Mouse (Mus musculus) forebrain, embryonic 16.5 days (tissue): ENCODE results near the gene Cdx2. TPM values are rescaled to one million over a fixed set of nuclear protein-coding genes. Genes with fewer than 3 reads are reported as not detected.
A peak's percentile ranks its signal among the peaks of the same experiment; 100 is the strongest.

Experiments
- ATAC-seq: fragments of 200-750 bp; cut with Nextera tagmentation; 2 replicates; pipeline ENCODE4 v1.8.0; 2017; ENCODE audit warnings: mild to moderate bottlenecking, moderate library complexity
- H3K27ac ChIP-seq: fragments of 300-500 bp; sonication (generic); 2 replicates; pipeline ENCODE4 v1.5.1; 2014; ENCODE audit warnings: low read length, control low read depth
- H3K27me3 ChIP-seq: fragments of 300-500 bp; sonication (generic); replicated peaks from 2 replicates; pipeline ENCODE4 v1.6.1; 2014; ENCODE audit warnings: low read length; ENCODE audit not compliant: control insufficient read depth, insufficient read depth
- H3K36me3 ChIP-seq: fragments of 300-500 bp; sonication (generic); 2 replicates; pipeline ENCODE4 v1.6.1; 2014; ENCODE audit not compliant: control insufficient read depth, insufficient read depth
- H3K4me1 ChIP-seq: fragments of 300-500 bp; sonication (generic); replicated peaks from 2 replicates; pipeline ENCODE4 v1.6.1; 2014; ENCODE audit warnings: low read length; ENCODE audit not compliant: control insufficient read depth, insufficient read depth
- H3K4me2 ChIP-seq: fragments of 300-500 bp; sonication (generic); 2 replicates; pipeline ENCODE4 v1.6.1; 2014; ENCODE audit warnings: mild to moderate bottlenecking, low read length, control low read depth
- H3K4me3 ChIP-seq: fragments of 300-500 bp; sonication (generic); replicated peaks from 2 replicates; pipeline ENCODE4 v1.5.1; 2014; ENCODE audit warnings: mild to moderate bottlenecking, low read length, control low read depth
- H3K9ac ChIP-seq: fragments of 300-500 bp; sonication (generic); replicated peaks from 2 replicates; pipeline ENCODE4 v1.6.1; 2014; ENCODE audit warnings: low read depth, low read length, control low read depth
- H3K9me3 ChIP-seq: fragments of 300-500 bp; sonication (generic); 2 replicates; pipeline ENCODE4 v1.6.1; 2016; ENCODE audit warnings: low read length; ENCODE audit not compliant: control insufficient read depth
- WGBS: fragments of 180-500 bp; shearing (Covaris S2); extraction: QIAGEN DNeasy Blood & Tissue Kit; methylation state at CpG from one replicate; pipeline ENCODE4 v1.1.7; 2014; 5-methylcytosine and 5-hydroxymethylcytosine counted together
- polyA plus RNA-seq: library from polyadenylated mRNA; unstranded; fragments of >200 nt; fragmentation: Nextera tagmentation; extraction: Ambion mirVana; gene quantifications from 2 replicates; pipeline ENCODE4 v1.2.1, GENCODE M21; 2015

Cdx2 gene
- polyA plus RNA-seq, 1 experiment from 2014 or later: not detected

DNA sequence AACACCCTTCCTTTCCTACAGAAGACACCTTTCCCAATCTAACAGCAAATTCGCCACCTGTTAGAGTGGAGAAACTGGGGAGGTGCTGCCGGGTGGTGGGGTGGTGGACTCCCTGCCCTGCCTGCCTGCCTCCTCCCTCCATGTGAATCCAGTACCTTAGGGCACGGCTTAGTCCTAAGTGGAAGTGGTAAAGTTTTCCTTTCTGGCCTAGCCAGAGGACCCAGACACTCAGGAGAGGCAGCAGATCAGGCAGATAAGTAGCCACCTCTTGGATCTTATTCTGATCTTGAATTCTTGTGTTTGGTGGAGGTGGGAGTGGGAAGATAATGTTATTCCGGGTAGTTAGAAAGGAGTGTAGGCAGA lies 7.1 kb downstream of the Cdx2 start:
- no peak for ATAC-seq
- H3K4me2 ChIP-seq: no peak overlapping the region

GRCm38 (mm10) chr5:147299255-147300000 lies 7.6 kb downstream of the Cdx2 start:
- Histone ChIP-seq H3K9me3 (no peaks in the 10 kb centered on the region), H3K4me3 (no peak overlapping the region), H3K36me3 (no peaks in the 10 kb centered on the region), H3K4me2 (no peak overlapping the region), H3K27ac (no peak overlapping the region), H3K4me1 (0 out of 2 replicates have a peak, but pooled peaks cover 3% of the 10 kb centered on the region), H3K27me3 (peaks cover 87% of the 10 kb centered on the region), H3K9ac (no peak overlapping the region)
- ATAC-seq: peak; percentile 49
- WGBS: under 1% methylated on average over 41 of the region's 41 CpGs

More for the DNA sequence above, 7.1 kb downstream of the Cdx2 start:
- Histone ChIP-seq H3K4me1 (0 out of 2 replicates have a peak, but pooled peaks cover 3% of the 10 kb centered on the region), H3K4me3 (no peak overlapping the region), H3K9ac (no peak overlapping the region), H3K27me3 (peaks cover 87% of the 10 kb centered on the region), H3K36me3 (no peaks in the 10 kb centered on the region), H3K27ac (no peak overlapping the region), H3K9me3 (no peaks in the 10 kb centered on the region)
- WGBS: 2% methylated on average over 4 of the region's 4 CpGs

DNA sequence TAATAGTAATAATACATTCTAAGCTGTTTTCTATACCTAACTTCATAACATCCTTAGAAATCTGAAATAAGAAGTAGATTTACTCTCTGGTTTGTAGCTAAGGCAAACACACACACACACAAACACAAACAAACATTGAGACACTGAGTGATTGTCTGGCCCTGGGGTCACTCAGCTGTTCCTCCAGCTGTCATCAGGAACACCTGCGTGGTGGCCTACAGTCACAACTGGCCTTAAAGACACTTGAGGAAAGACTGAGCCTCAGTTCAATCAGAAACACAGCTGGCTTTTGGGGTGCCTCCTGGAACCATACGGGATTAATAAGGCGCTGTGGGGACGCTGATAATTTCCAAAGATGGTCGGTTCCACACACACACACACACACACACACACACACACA lies 9.8 kb downstream of the Cdx2 start:
- H3K9ac ChIP-seq: no peak overlapping the region
- 64% methylated on average over 5 of the region's 5 CpGs for WGBS
- H3K9me3 ChIP-seq: no peaks in the 10 kb centered on the region
- no peak for ATAC-seq
- no peak overlapping the region for H3K27ac ChIP-seq
- H3K4me1 ChIP-seq: no peaks in the 10 kb centered on the region
- H3K27me3 ChIP-seq: peaks cover 86% of the 10 kb centered on the region
- H3K4me2 ChIP-seq: no peak overlapping the region
- H3K36me3 ChIP-seq: no peaks in the 10 kb centered on the region
- no peak overlapping the region for H3K4me3 ChIP-seq

DNA sequence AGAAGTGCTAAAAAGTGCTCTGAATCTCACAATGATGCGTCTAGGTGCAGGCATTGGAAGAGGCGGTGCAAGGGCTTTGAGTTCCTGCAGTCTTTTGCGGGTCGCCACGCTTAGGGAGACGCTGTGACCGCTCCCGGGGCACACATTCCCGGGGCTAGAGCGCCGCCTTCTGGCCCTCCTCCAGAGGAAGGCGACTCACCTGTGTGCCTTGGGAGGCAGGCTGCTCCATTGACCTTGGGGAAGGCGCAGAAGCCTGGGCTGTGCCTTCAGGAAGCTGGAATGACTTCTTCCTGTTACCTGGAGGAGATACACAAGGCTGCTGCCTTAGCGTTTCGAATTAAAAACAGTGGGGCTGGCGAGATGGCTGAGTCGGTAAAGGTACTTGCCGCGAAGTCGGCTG lies 12.9 kb downstream of the Cdx2 start:
- no peaks in the 10 kb centered on the region for H3K36me3 ChIP-seq
- H3K4me2 ChIP-seq: no peak overlapping the region
- H3K27me3 ChIP-seq: peaks cover 77% of the 10 kb centered on the region
- ATAC-seq: no peak
- WGBS: 9% methylated on average over 20 of the region's 20 CpGs
- no peak overlapping the region for H3K9ac ChIP-seq
- H3K4me1 ChIP-seq: no peaks in the 10 kb centered on the region
- no peaks in the 10 kb centered on the region for H3K9me3 ChIP-seq
- no peak overlapping the region for H3K4me3 ChIP-seq
- no peak overlapping the region for H3K27ac ChIP-seq

DNA sequence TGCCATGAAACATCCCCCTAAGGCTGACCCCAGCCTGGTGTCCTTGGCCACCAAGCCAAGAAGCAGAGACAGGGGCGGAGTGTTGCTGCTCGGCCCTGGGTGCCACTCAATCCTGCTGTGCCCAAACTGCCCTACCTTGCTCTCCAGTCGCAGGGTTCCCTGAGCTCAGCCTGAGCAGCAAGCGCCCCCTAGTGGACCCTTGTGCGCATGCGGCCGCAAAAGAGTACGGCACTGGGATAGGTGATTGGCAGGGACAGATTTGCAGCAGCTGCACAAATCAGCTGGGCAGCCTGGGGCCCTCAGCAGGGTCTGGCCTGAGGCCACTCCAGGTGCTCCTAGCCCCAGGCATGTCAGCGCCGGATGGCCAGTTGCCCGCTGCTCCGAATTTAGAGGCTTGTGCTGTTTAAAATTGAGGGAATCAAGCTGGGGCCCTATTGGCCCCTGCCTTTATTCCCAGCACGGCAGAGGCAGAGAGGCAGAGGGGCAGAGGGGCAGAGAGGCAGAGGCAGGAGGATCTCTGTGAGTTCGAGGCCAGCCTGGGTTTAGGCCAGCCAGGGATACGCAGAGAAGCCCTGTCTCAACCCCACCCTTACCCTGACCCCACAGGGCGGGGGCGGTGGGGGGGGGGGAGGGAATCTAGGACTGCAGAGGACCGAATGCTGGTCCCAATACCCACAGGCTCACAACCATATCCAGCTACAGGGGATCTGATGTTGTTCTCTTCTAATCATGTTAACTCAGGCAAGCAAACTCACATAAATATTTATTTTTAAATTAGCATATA lies 13.8 kb downstream of the Cdx2 start:
- peak; percentile 33; the same call in 1 of the 2 replicates for ATAC-seq
- no peaks in the 10 kb centered on the region for H3K9me3 ChIP-seq
- no peaks in the 10 kb centered on the region for H3K4me1 ChIP-seq
- no peaks in the 10 kb centered on the region for H3K36me3 ChIP-seq
- no peak overlapping the region for H3K9ac ChIP-seq
- H3K4me3 ChIP-seq: no peak overlapping the region
- no peak overlapping the region for H3K27ac ChIP-seq
- no peak overlapping the region for H3K4me2 ChIP-seq
- WGBS: 22% methylated on average over 18 of the region's 18 CpGs
- peaks cover 70% of the 10 kb centered on the region for H3K27me3 ChIP-seq

DNA sequence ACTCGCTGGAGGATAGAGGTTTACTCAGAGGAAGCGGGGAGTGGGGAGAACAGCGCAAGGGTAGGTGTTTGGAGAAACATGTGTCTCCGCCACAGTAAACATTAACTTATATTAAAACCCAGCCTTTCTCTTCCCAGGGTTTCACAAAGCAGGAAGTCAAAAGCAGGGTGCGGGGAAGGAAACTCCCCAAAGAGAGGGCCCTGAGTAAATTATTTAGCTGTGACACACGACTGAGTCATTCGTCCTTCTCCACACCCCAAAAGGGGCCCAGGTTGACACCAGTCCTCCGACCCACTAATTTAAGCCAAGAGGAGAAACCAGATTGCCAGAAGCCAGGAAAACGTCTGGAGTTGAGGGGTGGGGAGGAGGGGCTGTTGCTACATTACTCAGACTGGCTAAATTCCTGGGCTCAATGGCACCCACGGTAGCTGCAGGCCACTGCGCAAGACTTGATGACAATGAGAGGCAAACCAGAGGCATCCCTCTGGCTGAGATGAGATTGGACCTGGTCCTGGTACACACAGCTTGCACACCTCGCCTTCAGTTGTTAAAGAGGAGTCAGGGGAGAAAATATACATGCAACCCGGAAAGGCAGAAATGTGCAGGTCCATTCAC lies 14.5 kb downstream of the Cdx2 start:
- Histone ChIP-seq H3K27ac (no peak overlapping the region), H3K36me3 (no peaks in the 10 kb centered on the region), H3K4me3 (no peak overlapping the region), H3K27me3 (peaks cover 63% of the 10 kb centered on the region), H3K4me1 (no peaks in the 10 kb centered on the region), H3K9ac (no peak overlapping the region), H3K9me3 (no peaks in the 10 kb centered on the region), H3K4me2 (no peak overlapping the region)
- no peak for ATAC-seq
- 52% methylated on average over 13 of the region's 13 CpGs for WGBS

GRCm38 (mm10) chr5:147291764-147292505 lies 15.1 kb downstream of the Cdx2 start:
- Histone ChIP-seq H3K4me2 (no peak overlapping the region), H3K9ac (no peak overlapping the region), H3K4me3 (no peak overlapping the region), H3K27ac (no peak overlapping the region), H3K4me1 (no peaks in the 10 kb centered on the region), H3K9me3 (no peaks in the 10 kb centered on the region), H3K36me3 (no peaks in the 10 kb centered on the region), H3K27me3 (peaks cover 56% of the 10 kb centered on the region)
- 39% methylated on average over 16 of the region's 16 CpGs for WGBS
- ATAC-seq: no peak

DNA sequence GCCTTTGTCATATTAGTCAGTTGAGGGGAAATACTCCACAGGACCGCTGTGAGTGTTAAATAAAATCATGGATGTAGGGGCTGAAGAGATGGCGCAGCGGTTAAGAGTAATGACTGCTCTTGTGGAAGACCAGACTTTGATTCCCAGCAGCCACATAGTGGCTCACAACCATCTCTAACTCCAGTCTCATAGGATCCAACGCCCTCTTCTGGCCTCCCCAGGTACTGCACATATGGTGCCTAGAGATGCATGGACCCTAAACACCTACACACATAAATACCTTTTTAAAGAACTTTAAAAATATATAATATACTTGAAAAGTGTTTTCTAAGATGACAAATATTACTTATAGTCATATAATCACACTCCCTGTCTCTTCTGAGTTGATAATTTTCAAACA lies 22.7 kb downstream of the Cdx2 start:
- peaks cover 28% of the 10 kb centered on the region for H3K27me3 ChIP-seq
- H3K4me1 ChIP-seq: no peaks in the 10 kb centered on the region
- H3K27ac ChIP-seq: no peak overlapping the region
- H3K4me3 ChIP-seq: no peak overlapping the region
- H3K9me3 ChIP-seq: no peaks in the 10 kb centered on the region
- WGBS: 72% methylated on average over 4 of the region's 4 CpGs
- no peak overlapping the region for H3K9ac ChIP-seq
- H3K36me3 ChIP-seq: no peaks in the 10 kb centered on the region
- no peak overlapping the region for H3K4me2 ChIP-seq
- no peak for ATAC-seq

DNA sequence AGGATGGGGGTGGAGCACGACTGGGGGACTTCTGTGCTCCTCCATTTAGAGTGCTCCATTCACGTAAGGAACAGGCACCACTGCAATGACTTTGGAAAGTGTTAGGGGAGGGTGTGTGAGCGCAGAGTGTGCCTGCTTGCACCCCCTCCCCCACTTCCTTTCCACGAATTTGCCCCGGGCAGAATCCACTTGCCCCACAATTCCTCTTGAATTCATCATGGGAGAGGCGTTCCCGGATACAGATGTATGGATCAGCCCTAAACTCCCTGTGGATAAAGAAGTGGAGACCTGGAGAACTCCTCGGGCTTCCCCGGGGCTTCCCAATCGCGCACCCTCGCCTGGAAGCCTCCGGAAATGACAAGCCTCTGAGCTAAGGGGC lies 29.5 kb downstream of the Cdx2 start:
- 0% methylated on average over 13 of the region's 13 CpGs for WGBS
- no peaks in the 10 kb centered on the region for H3K4me1 ChIP-seq
- ATAC-seq: no peak
- no peaks in the 10 kb centered on the region for H3K36me3 ChIP-seq
- H3K4me2 ChIP-seq: no peak overlapping the region
- H3K27ac ChIP-seq: no peak overlapping the region
- H3K4me3 ChIP-seq: no peak overlapping the region
- no peak overlapping the region for H3K9ac ChIP-seq
- no peaks in the 10 kb centered on the region for H3K9me3 ChIP-seq
- peaks cover 82% of the 10 kb centered on the region for H3K27me3 ChIP-seq
